Mouse (Mus musculus): ENCODE measurements around the gene Ski. TPM values are rescaled to one million over a fixed set of nuclear protein-coding genes. Genes with fewer than 3 reads are reported as not detected.
A peak's percentile ranks its signal among the peaks of the same experiment; 100 is the strongest.

The Ski gene
- polyA plus RNA-seq, 1 experiment: 32.2 TPM

- Histone ChIP-seq H3K36me3 (ENCODE audit: control insufficient read depth, insufficient read depth, low read length) (no peaks in the 10 kb centered on the region), H3K27ac (ENCODE audit: insufficient read depth, low read length) (peak overlapping the region; percentile 61; the same call in 1 of the 2 replicates), H3K4me3 (ENCODE audit: extremely low read depth, insufficient read depth, insufficient read length) (no peak overlapping the region), H3K27me3 (ENCODE audit: control insufficient read depth, insufficient read depth, low read length) (no peaks in the 10 kb centered on the region), H3K4me1 (ENCODE audit: control insufficient read depth, insufficient read depth, insufficient read length) (peaks cover 17% of the 10 kb centered on the region; the same call in 1 of the 2 replicates)
- WGBS: 91% methylated on average over 6 of the region's 6 CpGs
- TF ChIP-seq CTCF (IDR thresholded peaks at IDR 0.05; ENCODE audit: extremely low read depth, insufficient read depth, insufficient read length, insufficient replicate concordance) (no peak), POLR2A (IDR thresholded peaks at IDR 0.05; ENCODE audit: low read depth, low read length) (no peak)
- no peak for DNase-seq (ENCODE audit: low read depth in 1 of 2, low spot score in 2 of 2)
Observed at GRCm38 (mm10) chr4:155149941-155150275, 72.5 kb downstream of the Ski start.

- Histone ChIP-seq H3K36me3 (ENCODE audit: control insufficient read depth, insufficient read depth, low read length) (no peaks in the 10 kb centered on the region), H3K4me1 (ENCODE audit: control insufficient read depth, insufficient read depth, insufficient read length) (peaks cover 17% of the 10 kb centered on the region; the same call in 1 of the 2 replicates), H3K27ac (ENCODE audit: insufficient read depth, low read length) (no peak overlapping the region), H3K27me3 (ENCODE audit: control insufficient read depth, insufficient read depth, low read length) (no peaks in the 10 kb centered on the region), H3K4me3 (ENCODE audit: extremely low read depth, insufficient read depth, insufficient read length) (no peak overlapping the region)
- no peak for TF ChIP-seq POLR2A (IDR thresholded peaks at IDR 0.05; ENCODE audit: low read depth, low read length)
- no peak for TF ChIP-seq CTCF (IDR thresholded peaks at IDR 0.05; ENCODE audit: extremely low read depth, insufficient read depth, insufficient read length, insufficient replicate concordance)
- 85% methylated on average over 8 of the region's 8 CpGs for WGBS
- DNase-seq (ENCODE audit: low read depth in 1 of 2, low spot score in 2 of 2): no peak
Observed at GRCm38 (mm10) chr4:155148910-155149698, 73.3 kb downstream of the Ski start.

- WGBS: 75% methylated on average over 4 of the region's 4 CpGs
- DNase-seq (ENCODE audit: low read depth in 1 of 2, low spot score in 2 of 2): no peak
- Histone ChIP-seq H3K4me1 (ENCODE audit: control insufficient read depth, insufficient read depth, insufficient read length) (peaks cover 17% of the 10 kb centered on the region; the same call in 1 of the 2 replicates), H3K4me3 (ENCODE audit: extremely low read depth, insufficient read depth, insufficient read length) (no peak overlapping the region), H3K27me3 (ENCODE audit: control insufficient read depth, insufficient read depth, low read length) (no peaks in the 10 kb centered on the region), H3K27ac (ENCODE audit: insufficient read depth, low read length) (no peak overlapping the region), H3K36me3 (ENCODE audit: control insufficient read depth, insufficient read depth, low read length) (no peaks in the 10 kb centered on the region)
- no peak for TF ChIP-seq POLR2A (IDR thresholded peaks at IDR 0.05; ENCODE audit: low read depth, low read length)
- no peak for TF ChIP-seq CTCF (IDR thresholded peaks at IDR 0.05; ENCODE audit: extremely low read depth, insufficient read depth, insufficient read length, insufficient replicate concordance)
Observed at GRCm38 (mm10) chr4:155148453-155148852, 73.9 kb downstream of the Ski start.

- no peaks in the 10 kb centered on the region for H3K36me3 ChIP-seq (ENCODE audit: control insufficient read depth, insufficient read depth, low read length)
- WGBS: 44% methylated on average over 14 of the region's 14 CpGs
- no peak overlapping the region for H3K27ac ChIP-seq (ENCODE audit: insufficient read depth, low read length)
- no peak for DNase-seq (ENCODE audit: low read depth in 1 of 2, low spot score in 2 of 2)
- TF ChIP-seq CTCF (IDR thresholded peaks at IDR 0.05; ENCODE audit: extremely low read depth, insufficient read depth, insufficient read length, insufficient replicate concordance) (no peak), POLR2A (IDR thresholded peaks at IDR 0.05; ENCODE audit: low read depth, low read length) (no peak)
- H3K4me1 ChIP-seq (ENCODE audit: control insufficient read depth, insufficient read depth, insufficient read length): peaks cover 10% of the 10 kb centered on the region; the same call in 1 of the 2 replicates
- no peak overlapping the region for H3K4me3 ChIP-seq (ENCODE audit: extremely low read depth, insufficient read depth, insufficient read length)
- H3K27me3 ChIP-seq (ENCODE audit: control insufficient read depth, insufficient read depth, low read length): no peaks in the 10 kb centered on the region
Observed at GRCm38 (mm10) chr4:155146107-155146823, 76.1 kb downstream of the Ski start.

GRCm38 (mm10) chr4:155144548-155145180 is 77.7 kb downstream of the Ski start:
- WGBS: 78% methylated on average over 4 of the region's 4 CpGs
- Histone ChIP-seq H3K27me3 (ENCODE audit: control insufficient read depth, insufficient read depth, low read length) (no peaks in the 10 kb centered on the region), H3K4me3 (ENCODE audit: extremely low read depth, insufficient read depth, insufficient read length) (no peak overlapping the region), H3K27ac (ENCODE audit: insufficient read depth, low read length) (no peak overlapping the region), H3K36me3 (ENCODE audit: control insufficient read depth, insufficient read depth, low read length) (no peaks in the 10 kb centered on the region), H3K4me1 (ENCODE audit: control insufficient read depth, insufficient read depth, insufficient read length) (no peaks in the 10 kb centered on the region)
- DNase-seq (ENCODE audit: low read depth in 1 of 2, low spot score in 2 of 2): no peak
- TF ChIP-seq CTCF (IDR thresholded peaks at IDR 0.05; ENCODE audit: extremely low read depth, insufficient read depth, insufficient read length, insufficient replicate concordance) (no peak), POLR2A (IDR thresholded peaks at IDR 0.05; ENCODE audit: low read depth, low read length) (no peak)

GRCm38 (mm10) chr4:155143871-155144502 is 78.4 kb downstream of the Ski start:
- no peaks in the 10 kb centered on the region for H3K27me3 ChIP-seq (ENCODE audit: control insufficient read depth, insufficient read depth, low read length)
- H3K4me1 ChIP-seq (ENCODE audit: control insufficient read depth, insufficient read depth, insufficient read length): no peaks in the 10 kb centered on the region
- H3K27ac ChIP-seq (ENCODE audit: insufficient read depth, low read length): 0 out of 2 replicates have a peak overlapping the region, but pooled peaks have one; percentile 3
- TF ChIP-seq POLR2A (IDR thresholded peaks at IDR 0.05; ENCODE audit: low read depth, low read length) (no peak), CTCF (IDR thresholded peaks at IDR 0.05; ENCODE audit: extremely low read depth, insufficient read depth, insufficient read length, insufficient replicate concordance) (no peak)
- WGBS: 81% methylated on average over 12 of the region's 12 CpGs
- DNase-seq (ENCODE audit: low read depth in 1 of 2, low spot score in 2 of 2): no peak
- no peaks in the 10 kb centered on the region for H3K36me3 ChIP-seq (ENCODE audit: control insufficient read depth, insufficient read depth, low read length)
- no peak overlapping the region for H3K4me3 ChIP-seq (ENCODE audit: extremely low read depth, insufficient read depth, insufficient read length)
